Mouse (Mus musculus): Measurements from ENCODE around the gene Kcnc3. TPM values are rescaled to one million over a fixed set of nuclear protein-coding genes. Genes with fewer than 3 reads are reported as not detected.

The Kcnc3 gene
- total RNA-seq, 1 experiment, result 9.5 TPM

GRCm38 (mm10) chr7:44651416-44651815, 61.0 kb downstream of the Kcnc3 start:
- Histone ChIP-seq H3K27ac (ENCODE audit: insufficient read depth, low read depth, low read length, poor library complexity, severe bottlenecking) (no peak overlapping the region), H3K9me3 (ENCODE audit: control insufficient read depth, insufficient read depth, low read depth, low read length) (no peaks in the 10 kb centered on the region), H3K4me3 (ENCODE audit: insufficient read depth in 1 of 2, low read depth in 1 of 2, low read length in 2 of 2, poor library complexity in 1 of 2, severe bottlenecking in 1 of 2) (no peak overlapping the region), H3K36me3 (ENCODE audit: control insufficient read depth, insufficient read depth, low read length, poor library complexity, severe bottlenecking) (no peaks in the 10 kb centered on the region), H3K4me1 (ENCODE audit: control insufficient read depth in 2 of 2, insufficient read depth in 2 of 2, low read length in 2 of 2, poor library complexity in 1 of 2) (peaks cover 0 to 2% of the 10 kb centered on the region in 2 experiments; a peak in 1 of 4 replicates), H3K9ac (ENCODE audit: insufficient read depth, low read depth, low read length, poor library complexity, severe bottlenecking) (no peak overlapping the region)
- in situ Hi-C loops (cut with MboI; ENCODE audit: low sequenced_read_pairs in 2 of 2, unreplicated experiment in 2 of 2), result no loop called here
- no peak for DNase-seq (ENCODE audit: low read depth, low spot score)
- TF ChIP-seq CHD2 (IDR thresholded peaks at IDR 0.05; ENCODE audit: low read depth, low read length) (no peak), HCFC1 (IDR thresholded peaks at IDR 0.05; ENCODE audit: borderline replicate concordance, insufficient read depth, low read length) (no peak), ZC3H11A (IDR thresholded peaks at IDR 0.05; ENCODE audit: borderline replicate concordance, low read depth, low read length) (no peak), ZNF384 (IDR thresholded peaks at IDR 0.05; ENCODE audit: low read depth, low read length) (no peak), MAFK (IDR thresholded peaks at IDR 0.05; ENCODE audit: insufficient read depth, low read depth, low read length) (no peak)

- H3K9ac ChIP-seq (ENCODE audit: insufficient read depth, low read depth, low read length, poor library complexity, severe bottlenecking), result no peak overlapping the region
- DNase-seq (ENCODE audit: low read depth, low spot score), result peak; percentile 87
- in situ Hi-C loops (cut with MboI; ENCODE audit: low sequenced_read_pairs in 2 of 2, unreplicated experiment in 2 of 2), result no loop called here
- H3K36me3 ChIP-seq (ENCODE audit: control insufficient read depth, insufficient read depth, low read length, poor library complexity, severe bottlenecking), result no peaks in the 10 kb centered on the region
- peaks cover 0 to 2% of the 10 kb centered on the region in 2 experiments; a peak in 1 of 4 replicates for H3K4me1 ChIP-seq (ENCODE audit: control insufficient read depth in 2 of 2, insufficient read depth in 2 of 2, low read length in 2 of 2, poor library complexity in 1 of 2)
- H3K27ac ChIP-seq (ENCODE audit: insufficient read depth, low read depth, low read length, poor library complexity, severe bottlenecking), result no peak overlapping the region
- H3K9me3 ChIP-seq (ENCODE audit: control insufficient read depth, insufficient read depth, low read depth, low read length), result no peaks in the 10 kb centered on the region
- no peak overlapping the region for H3K4me3 ChIP-seq (ENCODE audit: insufficient read depth in 1 of 2, low read depth in 1 of 2, low read length in 2 of 2, poor library complexity in 1 of 2, severe bottlenecking in 1 of 2)
- TF ChIP-seq ZC3H11A (IDR thresholded peaks at IDR 0.05; ENCODE audit: borderline replicate concordance, low read depth, low read length) (no peak), MAFK (IDR thresholded peaks at IDR 0.05; ENCODE audit: insufficient read depth, low read depth, low read length) (no peak), ZNF384 (IDR thresholded peaks at IDR 0.05; ENCODE audit: low read depth, low read length) (no peak), CHD2 (IDR thresholded peaks at IDR 0.05; ENCODE audit: low read depth, low read length) (no peak), HCFC1 (IDR thresholded peaks at IDR 0.05; ENCODE audit: borderline replicate concordance, insufficient read depth, low read length) (no peak)
These were observed 63.3 kb downstream of the Kcnc3 start for GRCm38 (mm10) chr7:44653773-44654172.

Other genes starting within 250 kb of the Kcnc3 start
- 5.8 and 8.0 TPM in 2 replicates for gene Syt3, start 206.6 kb upstream of the Kcnc3 start, total RNA-seq (2012; rRNA removed)
- gene 1700008O03Rik, start 204.8 kb upstream of the Kcnc3 start, total RNA-seq (2012; rRNA removed), result 1.4 and 4.8 TPM in 2 replicates
- gene Lrrc4b, start 161.6 kb upstream of the Kcnc3 start, total RNA-seq (2012; rRNA removed), result 0.18 TPM in 1 of 2 replicates, not detected in the other
- not detected in 2 replicates for gene Aspdh, start 125.3 kb upstream of the Kcnc3 start, total RNA-seq (2012; rRNA removed)
- gene Josd2, start 122.7 kb upstream of the Kcnc3 start, total RNA-seq (2012; rRNA removed), result 18.6 and 18.9 TPM in 2 replicates
- 64.2 and 104 TPM in 2 replicates for gene Emc10, start 94.1 kb upstream of the Kcnc3 start, total RNA-seq (2012; rRNA removed)
- 3.4 and 4.2 TPM in 2 replicates for gene Fam71e1, start 94.1 kb upstream of the Kcnc3 start, total RNA-seq (2012; rRNA removed)
- 0.80 and 1.6 TPM in 2 replicates for gene Mybpc2, start 66.0 kb upstream of the Kcnc3 start, total RNA-seq (2012; rRNA removed)
- 0.67 and 0.90 TPM in 2 replicates for gene Spib, start 58.6 kb upstream of the Kcnc3 start, total RNA-seq (2012; rRNA removed)
- gene Pold1, start 41.8 kb upstream of the Kcnc3 start, total RNA-seq (2012; rRNA removed), result 108 and 156 TPM in 2 replicates
- gene Nr1h2, start 36.7 kb upstream of the Kcnc3 start, total RNA-seq (2012; rRNA removed), result 78.5 and 144 TPM in 2 replicates
- 13.7 and 52.5 TPM in 2 replicates for gene Napsa, start 18.3 kb upstream of the Kcnc3 start, total RNA-seq (2012; rRNA removed)
- 7.0 and 9.8 TPM in 2 replicates for gene Myh14, start 80.2 kb downstream of the Kcnc3 start, total RNA-seq (2012; rRNA removed)
- 0.40 and 0.79 TPM in 2 replicates for gene Izumo2, start 118.1 kb downstream of the Kcnc3 start, total RNA-seq (2012; rRNA removed)
- 17.8 and 23.2 TPM in 2 replicates for gene Vrk3, start 157.7 kb downstream of the Kcnc3 start, total RNA-seq (2012; rRNA removed)
- 15.1 and 20.3 TPM in 2 replicates for gene Zfp473, start 160.4 kb downstream of the Kcnc3 start, total RNA-seq (2012; rRNA removed)
- gene Nup62, start 225.4 kb downstream of the Kcnc3 start, total RNA-seq (2012; rRNA removed), result 91.0 and 98.0 TPM in 2 replicates
- gene Il4i1, start 225.7 kb downstream of the Kcnc3 start, total RNA-seq (2012; rRNA removed), result 4.8 and 6.0 TPM in 2 replicates
- gene Atf5, start 226.0 kb downstream of the Kcnc3 start, total RNA-seq (2012; rRNA removed), result 14.0 and 16.9 TPM in 2 replicates

All from ES-E14 (cell line).